Mouse (Mus musculus): ENCODE measurements at regions not wholly inside any gene's neighbourhood (a gene's known extent, or its start where the extent isn't known, plus 50 kb on each side); places are given as distances from the start of the nearest gene placed in this dataset.
"Not testable (repeated sequence)": the region's sequence is repeated elsewhere in the genome, so short reads cannot be mapped to it uniquely, and the experiment has no call there.

- peak; percentile 42 for DNase-seq
These were observed 213.1 kb upstream of the Crbn start for GRCm38 (mm10) chr6:107012938-107013511.

GRCm38 (mm10) chr6:107019126-107019525, 219.2 kb upstream of the Crbn start:
- DNase-seq: no peak

- no peak for DNase-seq
These were observed 245.3 kb upstream of the Crbn start for GRCm38 (mm10) chr6:107045177-107045576.

GRCm38 (mm10) chr6:107051604-107052003, 251.7 kb upstream of the Crbn start:
- DNase-seq: no peak

- no peak for DNase-seq
These were observed 252.3 kb upstream of the Crbn start for GRCm38 (mm10) chr6:107052180-107052579.

GRCm38 (mm10) chr6:107059001-107059765, 259.3 kb upstream of the Crbn start:
- DNase-seq: no peak

GRCm38 (mm10) chr6:107062886-107063565, 263.1 kb upstream of the Crbn start:
- no peak for DNase-seq

GRCm38 (mm10) chr6:107070441-107070840, 270.6 kb upstream of the Crbn start:
- no peak for DNase-seq

- no peak for DNase-seq
These were observed 292.7 kb upstream of the Crbn start for GRCm38 (mm10) chr6:107092600-107092999.

- no peak for DNase-seq
These were observed 328.8 kb upstream of the Crbn start for GRCm38 (mm10) chr6:107128716-107129115.

- no peak for DNase-seq
These were observed 361.7 kb upstream of the Lrrn1 start for GRCm38 (mm10) chr6:107167736-107168491.

GRCm38 (mm10) chr6:107218309-107218708, 311.3 kb upstream of the Lrrn1 start:
- no peak for DNase-seq

GRCm38 (mm10) chr6:107218721-107219120, 310.8 kb upstream of the Lrrn1 start:
- no peak for DNase-seq

GRCm38 (mm10) chr6:107222602-107223001, 307.0 kb upstream of the Lrrn1 start:
- DNase-seq: no peak

GRCm38 (mm10) chr6:107229843-107230242, 299.7 kb upstream of the Lrrn1 start:
- not testable (repeated sequence) for DNase-seq

- no peak for DNase-seq
These were observed 291.9 kb upstream of the Lrrn1 start for GRCm38 (mm10) chr6:107237692-107238091.

- no peak for DNase-seq
These were observed 285.6 kb upstream of the Lrrn1 start for GRCm38 (mm10) chr6:107243981-107244380.

- DNase-seq: no peak
These were observed 249.2 kb upstream of the Lrrn1 start for GRCm38 (mm10) chr6:107280348-107280747.

- DNase-seq: no peak
These were observed 238.7 kb upstream of the Lrrn1 start for GRCm38 (mm10) chr6:107290850-107291249.

GRCm38 (mm10) chr6:107303676-107304369, 225.7 kb upstream of the Lrrn1 start:
- no peak for DNase-seq

- no peak for DNase-seq
These were observed 210.0 kb upstream of the Lrrn1 start for GRCm38 (mm10) chr6:107319565-107319964.

GRCm38 (mm10) chr6:107350503-107350902, 179.1 kb upstream of the Lrrn1 start:
- no peak for DNase-seq

- DNase-seq: no peak
These were observed 154.3 kb upstream of the Lrrn1 start for GRCm38 (mm10) chr6:107375274-107375673.
